Mouse (Mus musculus): ENCODE results near the gene Hs1bp3.

The Hs1bp3 gene

DNA sequence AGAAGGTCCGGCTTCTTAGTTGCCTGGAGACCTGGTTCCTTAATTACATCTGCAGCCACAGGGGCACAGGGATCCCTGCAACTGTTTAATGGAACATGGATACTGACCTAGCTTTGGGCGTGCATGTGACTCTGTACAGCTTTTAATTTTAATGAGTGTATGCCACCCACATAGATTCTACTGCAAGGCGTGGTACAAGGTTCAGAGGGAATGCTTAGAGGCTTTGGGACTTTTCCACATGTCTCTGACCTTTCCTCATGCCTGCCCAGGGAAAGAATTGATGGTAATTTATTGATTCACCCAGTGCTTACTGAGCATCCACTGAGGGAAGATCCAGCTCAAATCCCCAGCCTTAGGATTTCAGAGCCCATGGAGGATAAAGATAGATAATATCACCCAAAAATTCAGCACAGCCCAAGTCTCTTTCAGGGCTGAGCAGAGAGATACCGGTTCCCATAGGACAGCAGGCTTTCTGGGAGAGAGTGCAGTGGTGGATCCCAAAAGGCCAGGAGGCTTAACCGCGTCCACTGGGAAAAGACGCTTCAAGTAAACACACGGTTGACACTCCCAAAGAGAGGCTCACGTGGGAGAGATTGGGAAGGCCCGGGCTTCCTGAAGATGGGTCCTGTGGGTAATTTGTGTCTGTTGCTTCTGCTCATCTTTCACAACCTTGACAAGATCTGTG is 23.5 kb downstream of the Hs1bp3 start:
- DNase-seq (ENCODE audit: low spot score), result no peak

- no peak for DNase-seq (ENCODE audit: low spot score)
These were observed 24.2 kb downstream of the Hs1bp3 start for GRCm38 (mm10) chr12:8337286-8338060.

DNA sequence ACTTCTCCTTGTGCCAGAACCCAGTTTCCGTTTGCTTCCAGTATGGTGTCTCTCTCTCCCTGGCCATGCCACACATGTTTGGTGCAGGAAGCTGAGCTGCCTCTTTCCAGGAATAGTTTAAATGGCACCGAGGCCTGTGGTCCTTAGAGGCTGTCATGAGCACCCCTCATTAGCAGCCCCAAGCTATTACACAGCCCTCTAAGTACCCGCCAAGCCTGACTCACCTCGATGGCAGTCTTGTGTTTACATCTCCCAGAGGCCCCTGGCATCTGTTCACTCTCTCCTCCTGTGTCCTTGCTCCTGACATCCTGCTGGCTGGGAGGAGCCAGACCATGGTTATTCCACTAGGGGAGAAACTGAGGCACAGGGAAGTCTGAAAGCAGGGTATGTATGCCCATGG is 25.3 kb downstream of the Hs1bp3 start:
- DNase-seq (ENCODE audit: low spot score), result no peak

GRCm38 (mm10) chr12:8338918-8339317 is 25.7 kb downstream of the Hs1bp3 start:
- DNase-seq (ENCODE audit: low spot score), result no peak

DNA sequence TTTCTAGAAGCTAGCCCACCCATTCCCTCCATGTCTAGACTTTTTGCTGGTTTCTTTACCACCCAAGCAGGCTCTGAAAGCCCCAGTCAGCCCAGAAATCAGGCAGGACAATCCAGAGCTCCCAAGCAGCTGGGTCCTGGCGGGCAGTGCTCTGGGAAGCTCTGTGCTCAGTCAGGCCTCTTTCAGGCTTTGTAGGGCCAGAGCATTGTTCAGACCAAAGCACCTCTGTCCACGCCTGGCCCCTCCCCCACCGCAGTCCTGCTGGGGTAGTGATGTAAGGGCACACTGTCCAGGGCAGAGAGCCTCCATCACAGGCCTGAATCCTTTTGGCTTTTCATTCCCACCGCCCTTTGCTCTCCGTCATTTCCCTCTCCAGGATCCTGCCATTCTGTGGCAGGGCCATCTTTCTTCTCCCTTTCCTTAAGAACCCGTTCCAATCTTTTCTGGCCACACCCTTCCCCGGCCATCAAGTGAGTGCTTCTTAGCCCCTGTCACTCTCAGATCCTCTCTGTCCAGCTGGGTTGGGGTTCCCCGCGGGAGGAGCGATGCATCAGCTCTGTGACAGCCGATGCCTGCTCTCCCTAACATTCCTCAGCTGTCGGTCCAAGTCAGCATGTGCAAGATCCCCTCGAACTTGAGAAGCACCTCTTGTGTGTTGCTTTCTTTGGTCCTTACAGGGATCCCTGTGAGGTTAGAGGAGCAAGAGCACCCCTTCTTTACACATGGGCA is 26.5 kb downstream of the Hs1bp3 start:
- no peak for DNase-seq (ENCODE audit: low spot score)

- DNase-seq (ENCODE audit: low spot score), result no peak
These were observed 27.8 kb downstream of the Hs1bp3 start for GRCm38 (mm10) chr12:8341008-8341407.

DNA sequence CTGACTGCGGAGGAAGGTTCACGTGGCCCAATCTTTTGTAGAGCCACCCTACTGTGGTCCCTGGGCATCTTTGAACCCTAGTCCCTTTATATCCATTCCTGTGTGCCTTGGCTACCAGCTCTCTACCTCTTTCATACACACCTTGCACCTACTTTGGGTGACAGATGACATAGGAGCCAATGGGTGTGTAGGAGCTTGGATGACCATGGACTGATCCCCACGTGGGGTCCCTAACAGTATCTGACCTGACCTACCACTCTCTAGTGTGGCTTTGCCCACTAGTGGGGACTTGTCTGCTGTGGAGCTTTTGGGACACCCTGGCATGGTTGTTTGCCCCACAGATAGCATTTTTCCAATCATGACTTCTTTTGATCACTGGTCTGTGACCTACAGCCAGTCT is 30.1 kb downstream of the Hs1bp3 start:
- DNase-seq (ENCODE audit: low spot score), result no peak

DNA sequence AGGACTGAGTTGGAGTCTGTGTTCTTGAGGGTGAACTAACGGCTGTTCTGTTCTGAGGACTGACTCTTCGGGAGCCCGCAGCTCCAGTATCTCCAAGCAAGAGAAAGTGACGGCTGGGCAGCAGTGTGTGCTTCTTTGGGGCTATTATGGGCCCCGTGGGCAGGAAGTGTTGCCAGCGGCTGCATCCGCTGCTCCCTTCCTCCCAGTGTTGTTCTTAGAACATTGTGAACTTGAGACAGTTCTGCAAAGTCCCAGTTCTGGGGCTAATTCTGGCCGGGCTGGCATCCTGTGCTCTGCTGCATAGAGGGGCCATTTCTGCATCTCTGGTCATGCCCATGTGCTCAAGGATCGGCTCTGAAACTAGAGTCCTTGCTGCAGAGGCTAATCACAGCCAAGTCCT is 31.7 kb downstream of the Hs1bp3 start:
- no peak for DNase-seq (ENCODE audit: low spot score)

DNA sequence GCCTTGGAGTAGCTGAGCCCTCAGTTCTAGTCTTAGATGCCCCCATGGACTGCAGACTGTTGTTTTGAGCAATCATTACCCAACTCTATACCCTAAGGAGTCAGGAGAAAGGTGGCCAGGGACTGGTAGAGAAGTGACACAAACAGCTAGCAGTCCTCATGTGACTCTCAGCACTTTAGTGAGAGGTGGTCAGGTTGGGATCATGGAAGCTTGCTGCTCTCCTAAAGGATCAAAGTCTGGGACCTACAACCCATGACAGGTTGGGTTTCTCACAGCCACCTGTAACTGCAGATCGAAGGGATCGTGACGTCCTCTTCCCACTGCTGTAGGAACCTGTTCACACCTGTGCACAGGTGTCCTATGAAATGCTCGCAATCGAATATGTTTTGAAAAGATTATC is 32.3 kb downstream of the Hs1bp3 start:
- DNase-seq (ENCODE audit: low spot score), result no peak

DNA sequence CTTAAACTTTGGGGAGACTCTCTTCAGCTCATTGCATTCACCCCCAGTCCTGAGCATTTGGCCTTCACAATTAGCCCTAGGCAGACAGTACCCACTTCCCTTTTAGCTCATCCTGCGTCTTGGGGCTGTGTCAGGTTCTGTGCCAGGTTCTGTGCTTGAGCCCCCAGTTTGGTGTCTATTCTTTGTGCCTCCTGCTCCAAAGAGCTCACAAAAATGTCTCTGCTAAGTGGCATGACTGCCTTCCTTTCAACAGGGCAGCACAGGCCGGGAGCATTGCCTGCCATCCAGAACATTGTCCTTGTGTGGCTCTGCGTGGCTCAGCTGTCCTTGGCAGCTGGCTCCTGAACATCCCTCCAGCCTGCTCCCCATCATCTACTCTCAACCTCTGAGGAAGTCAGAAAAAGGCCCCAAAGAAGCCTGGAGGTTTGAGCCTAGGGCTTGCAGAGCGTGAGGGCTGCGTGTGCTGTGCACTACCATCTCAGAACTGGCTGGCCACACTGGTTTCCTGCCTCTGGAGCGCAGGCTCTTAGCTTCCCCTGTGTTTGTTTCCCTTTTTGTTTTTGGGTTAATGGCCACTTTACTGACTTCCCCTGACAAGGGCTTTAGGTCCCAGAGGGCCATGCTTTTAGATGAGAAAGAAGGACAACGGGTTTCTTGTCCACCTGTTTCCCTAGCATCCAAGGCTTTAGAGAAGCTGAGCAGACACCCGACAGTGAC is 34.7 kb downstream of the Hs1bp3 start:
- no peak for DNase-seq (ENCODE audit: low spot score)

DNA sequence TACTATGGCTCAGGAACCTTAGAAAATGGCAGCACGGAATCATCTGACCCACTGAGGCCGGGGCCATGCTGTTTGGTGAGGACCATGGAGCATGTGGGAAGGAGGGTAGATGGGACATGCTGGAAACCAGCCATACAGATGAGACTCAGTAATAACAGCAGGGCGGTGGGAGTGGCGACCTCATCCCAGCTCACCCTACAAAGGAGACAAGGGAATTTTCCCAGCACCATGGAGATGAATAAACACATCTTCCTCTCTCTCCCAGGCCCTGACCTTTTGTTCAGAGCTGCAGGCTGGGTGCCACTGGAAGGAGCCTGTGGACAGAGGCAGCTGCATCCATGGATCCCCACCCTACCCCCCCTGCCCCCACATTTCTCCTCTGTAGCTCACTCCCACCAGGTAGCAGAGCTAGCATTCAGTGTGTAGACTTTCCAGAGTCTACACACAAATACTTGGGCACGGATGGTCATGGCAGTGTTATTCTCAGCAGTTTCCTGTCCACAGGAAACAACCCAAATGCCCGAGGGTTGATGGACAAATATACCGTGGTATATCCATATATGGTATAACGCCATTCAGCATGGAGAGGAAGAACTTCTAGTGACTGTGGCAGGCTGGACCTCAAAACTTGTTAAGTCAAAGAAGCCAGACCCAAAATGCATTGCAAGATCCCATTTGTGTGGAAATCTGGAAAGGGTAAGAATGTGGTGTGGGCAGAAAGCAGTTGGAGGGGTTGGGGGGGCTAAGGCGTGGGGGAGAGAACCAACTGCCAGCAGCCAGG is 35.7 kb downstream of the Hs1bp3 start:
- no peak for DNase-seq (ENCODE audit: low spot score)

GRCm38 (mm10) chr12:8351025-8351903 is 38.0 kb downstream of the Hs1bp3 start:
- DNase-seq (ENCODE audit: low spot score), result no peak

- no peak for DNase-seq (ENCODE audit: low spot score)
These were observed 39.8 kb downstream of the Hs1bp3 start for GRCm38 (mm10) chr12:8353071-8353470.

DNA sequence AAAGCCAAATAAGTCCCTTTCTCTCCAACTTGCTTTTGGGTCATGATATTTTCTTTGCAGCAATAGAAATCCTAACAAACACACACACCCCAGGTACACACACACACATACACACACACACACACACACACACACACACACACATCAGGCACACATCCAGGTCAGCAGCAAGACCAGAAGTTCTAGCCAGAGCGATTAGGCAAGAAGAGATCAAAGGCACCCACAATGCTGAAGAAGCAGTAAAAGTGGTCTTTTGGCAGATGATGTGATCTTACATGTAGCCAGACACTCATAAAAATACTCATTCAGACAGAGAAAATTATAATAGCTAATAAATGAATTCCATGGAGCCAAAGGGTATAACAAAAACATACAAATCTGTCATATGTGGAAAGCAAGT is 41.0 kb downstream of the Hs1bp3 start:
- no peak for DNase-seq (ENCODE audit: low spot score)

GRCm38 (mm10) chr12:8355011-8355410 is 41.8 kb downstream of the Hs1bp3 start:
- no peak for DNase-seq (ENCODE audit: low spot score)

- DNase-seq (ENCODE audit: low spot score), result no peak
These were observed 44.2 kb downstream of the Hs1bp3 start for GRCm38 (mm10) chr12:8357449-8357848.

GRCm38 (mm10) chr12:8358344-8358966 is 45.2 kb downstream of the Hs1bp3 start:
- DNase-seq (ENCODE audit: low spot score), result no peak

- DNase-seq (ENCODE audit: low spot score), result no peak
These were observed 46.3 kb downstream of the Hs1bp3 start for GRCm38 (mm10) chr12:8359418-8360112.

GRCm38 (mm10) chr12:8361866-8362265 is 48.6 kb downstream of the Hs1bp3 start:
- no peak for DNase-seq (ENCODE audit: low spot score)

All from yolk sac, embryonic 10.5 days (tissue).